Mouse (Mus musculus) lung, postnatal 0 days (tissue): ENCODE data around the gene Mrps25.

Experiments used
- CTCF ChIP-seq: IDR thresholded peaks from 2 replicates; pipeline ENCODE4 v1.5.1; 2016; ENCODE audit warnings: antibody characterized with exemption, mild to moderate bottlenecking
- EP300 ChIP-seq: IDR thresholded peaks from 2 replicates; pipeline ENCODE4 v1.6.1; 2016; ENCODE audit warnings: antibody characterized with exemption, mild to moderate bottlenecking, control low read depth

DNA sequence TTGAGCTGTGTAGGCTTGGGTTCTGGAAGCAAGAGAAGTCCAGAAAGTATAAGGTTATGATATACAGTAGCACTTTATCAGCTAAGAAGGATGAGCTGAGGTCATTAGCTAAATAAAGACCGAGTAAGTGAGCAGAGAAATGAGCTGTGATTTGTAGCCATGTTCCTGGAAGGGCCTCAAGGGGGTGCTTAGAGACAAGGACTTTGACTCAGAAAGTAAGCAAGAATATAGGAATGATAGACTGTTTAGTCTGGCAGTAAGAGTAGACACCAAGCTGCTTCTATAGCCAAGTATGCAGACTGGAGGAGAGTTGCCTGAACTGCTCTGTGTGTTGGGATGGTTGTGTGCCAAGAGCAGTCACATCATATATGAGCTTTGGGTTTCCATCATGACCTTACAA, 30.1 kb downstream of the Mrps25 start:
- TF ChIP-seq CTCF (peak; percentile 26), EP300 (no peak)
